Mouse (Mus musculus): Measurements from ENCODE around the gene Tarbp2.

DNA sequence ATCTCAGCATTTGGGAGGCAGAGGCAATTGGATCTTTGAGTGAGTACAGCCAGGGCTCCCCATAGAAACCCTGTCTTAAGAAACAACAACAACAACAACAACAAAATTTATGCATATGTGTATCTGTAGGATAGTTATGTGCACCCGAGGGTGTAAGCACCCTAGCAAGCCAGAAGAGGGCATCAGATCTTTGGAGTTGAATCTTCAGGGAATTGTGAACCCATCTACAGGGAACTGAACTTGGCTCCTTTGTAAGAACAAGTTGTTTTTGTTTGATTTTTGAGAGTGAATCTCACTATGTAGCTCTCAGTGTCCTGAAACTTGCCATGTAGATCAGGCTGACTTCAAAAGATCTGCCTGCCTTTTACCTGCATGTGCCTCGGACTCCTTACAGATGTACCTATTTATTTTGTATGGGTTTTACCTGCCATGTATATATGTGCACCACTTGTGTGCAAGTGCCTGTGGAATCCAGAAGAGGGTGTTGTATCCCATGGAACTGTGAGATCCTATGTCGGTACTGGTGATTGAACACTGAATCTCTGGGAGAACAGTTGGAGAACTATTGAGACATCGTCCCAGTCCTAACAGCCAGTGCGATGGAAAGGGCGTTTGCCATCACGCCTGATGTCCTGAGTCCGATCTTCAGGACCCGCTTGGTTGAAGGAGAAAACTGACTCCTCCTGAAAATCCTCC lies 49.2 kb upstream of the Tarbp2 start:
- TF ChIP-seq CTCF (IDR thresholded peaks at IDR 0.05; ENCODE audit: extremely low read depth, insufficient read length, insufficient replicate concordance, low read depth, low read length) (no peak), POLR2A (IDR thresholded peaks at IDR 0.05; ENCODE audit: low read depth, low read length) (no peak)

All from small intestine, adult 2 months (tissue).